Mouse (Mus musculus) G1E (cell line): ENCODE results near the gene Zc3h4.

Experiments
- CTCF ChIP-seq: IDR thresholded peaks from 2 replicates; pipeline ENCODE4 v1.5.1; 2012; ENCODE audit warnings: low read depth, low read length, inconsistent platforms, mixed read lengths
- GATA1 ChIP-seq: IDR thresholded peaks from 2 replicates; pipeline ENCODE4 v1.6.1; 2012; ENCODE audit warnings: borderline replicate concordance, low read length, inconsistent platforms, mixed read lengths
- GATA2 ChIP-seq: IDR thresholded peaks from 2 replicates; pipeline ENCODE4 v1.6.1; 2012; ENCODE audit warnings: low read depth, low read length, inconsistent platforms, borderline replicate concordance
- POLR2AphosphoS5 ChIP-seq: IDR thresholded peaks from 2 replicates; pipeline ENCODE4 v1.6.1; 2012; ENCODE audit warnings: low read depth, low read length, inconsistent platforms; ENCODE audit not compliant: insufficient replicate concordance
- TAL1 ChIP-seq: conservative IDR thresholded peaks from 2 replicates; pipeline ENCODE4 v1.6.1; 2012; ENCODE audit warnings: low read depth, low read length, inconsistent platforms, mixed read lengths

DNA sequence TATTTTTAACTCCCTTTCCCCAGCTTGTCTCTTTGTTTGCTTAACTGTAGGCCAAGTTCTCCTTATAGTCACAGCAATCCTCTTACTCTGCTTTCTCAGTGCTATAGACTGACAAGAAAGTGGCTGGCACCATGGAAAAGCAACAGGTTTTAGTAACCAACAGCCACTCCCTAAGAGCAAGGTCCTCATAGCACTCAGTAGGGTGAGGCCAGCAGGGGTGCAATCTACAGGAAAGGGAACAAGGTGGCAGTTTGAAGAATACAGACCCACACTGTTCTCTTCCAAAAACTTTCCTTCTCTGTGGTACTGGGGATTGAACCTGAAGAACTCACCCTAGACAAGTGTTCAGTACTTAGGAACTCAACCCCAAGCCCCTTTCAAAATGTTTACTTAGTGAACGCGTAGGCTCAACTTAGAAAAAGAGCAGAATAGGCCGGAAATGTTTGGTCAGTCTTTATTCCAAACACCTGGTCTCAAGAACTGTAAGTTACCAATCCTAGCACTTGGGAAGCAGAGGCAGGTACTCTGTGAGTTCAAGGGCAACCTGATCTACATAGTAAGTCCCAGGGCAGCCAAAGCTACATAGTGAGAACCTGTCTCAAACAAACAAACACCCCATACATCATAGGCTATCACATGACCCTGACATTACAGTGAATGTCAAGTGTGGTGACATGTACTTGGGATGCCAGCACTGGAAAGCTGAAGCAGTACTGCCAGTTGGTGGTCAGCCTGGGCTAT lies 44.7 kb upstream of the Zc3h4 start:
- TF ChIP-seq CTCF (no peak), POLR2AphosphoS5 (no peak), TAL1 (no peak), GATA2 (no peak), GATA1 (no peak)
